Mouse (Mus musculus): Measurements from ENCODE around the gene Lgals2.
"Not testable (repeated sequence)": the region's sequence is repeated elsewhere in the genome, so short reads cannot be mapped to it uniquely, and the experiment has no call there.

Gene Lgals2

DNA sequence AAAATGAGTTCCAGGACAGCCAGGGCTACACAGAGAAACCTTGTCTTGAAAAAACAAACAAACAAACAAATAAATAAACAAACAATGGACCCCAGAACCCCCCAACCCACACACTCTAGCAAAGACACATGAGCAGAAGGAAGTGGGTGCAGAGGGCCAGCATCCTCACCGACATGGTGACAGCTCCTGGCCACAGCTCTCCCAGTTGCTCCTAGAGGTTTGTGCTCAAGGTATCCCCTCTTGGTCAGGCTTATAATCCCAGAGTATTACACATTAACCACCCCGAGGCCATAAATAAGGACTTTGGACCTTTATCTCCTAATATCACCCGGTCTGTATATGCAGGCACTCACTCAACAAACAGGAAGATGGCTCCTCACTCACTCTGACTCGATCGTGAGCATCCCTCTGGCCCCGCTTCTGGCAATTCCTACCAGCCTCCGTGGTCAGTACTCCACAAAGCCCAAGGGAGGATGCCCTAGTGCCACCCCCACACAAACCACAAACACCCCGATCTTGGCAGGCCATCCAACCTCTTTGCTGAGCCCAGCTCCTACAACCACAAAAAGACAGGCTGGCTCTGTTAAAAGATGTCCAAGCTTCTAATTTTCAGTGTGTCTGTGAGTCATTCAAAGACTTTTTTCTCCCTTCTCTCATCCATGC, at the start of gene Lgals2:
Lgals2 (minus strand) TSS at position 227 of the 663 bp plus-strand sequence.
- no peak for DNase-seq (ENCODE audit: low spot score)

DNA sequence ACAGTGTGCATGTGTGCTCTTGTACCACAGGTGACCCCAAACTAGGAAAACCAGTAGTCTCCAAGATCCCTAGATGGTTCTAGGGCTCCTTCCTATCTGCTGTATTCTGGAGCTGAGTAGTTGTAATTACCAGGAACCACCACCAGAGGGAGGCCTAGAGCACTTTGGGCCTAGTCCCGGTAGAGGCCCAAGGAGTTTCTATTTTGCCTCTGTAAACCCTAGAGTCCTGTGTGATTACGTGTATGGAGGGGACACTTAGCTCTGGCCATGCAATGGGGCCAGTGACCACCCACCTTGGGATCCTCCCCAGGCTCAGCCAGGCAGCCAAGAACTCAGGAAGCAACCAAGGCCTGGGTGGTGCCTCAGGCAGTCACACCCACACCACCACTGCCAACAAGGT, 47.9 kb upstream of the Lgals2 start:
- DNase-seq (ENCODE audit: low spot score) = peak; percentile 76

- no peak for DNase-seq (ENCODE audit: low spot score)
These were observed 46.1 kb upstream of the Lgals2 start for GRCm38 (mm10) chr15:78901422-78901789.

GRCm38 (mm10) chr15:78900585-78901421, 45.5 kb upstream of the Lgals2 start:
- DNase-seq (ENCODE audit: low spot score) = no peak

- peak; percentile 70 for DNase-seq (ENCODE audit: low spot score)
These were observed 44.6 kb upstream of the Lgals2 start, which contains the start of gene Sh3bp1 for GRCm38 (mm10) chr15:78899740-78900584. Gene Sh3bp1 (plus strand): TSS chr15:78899768.

DNA sequence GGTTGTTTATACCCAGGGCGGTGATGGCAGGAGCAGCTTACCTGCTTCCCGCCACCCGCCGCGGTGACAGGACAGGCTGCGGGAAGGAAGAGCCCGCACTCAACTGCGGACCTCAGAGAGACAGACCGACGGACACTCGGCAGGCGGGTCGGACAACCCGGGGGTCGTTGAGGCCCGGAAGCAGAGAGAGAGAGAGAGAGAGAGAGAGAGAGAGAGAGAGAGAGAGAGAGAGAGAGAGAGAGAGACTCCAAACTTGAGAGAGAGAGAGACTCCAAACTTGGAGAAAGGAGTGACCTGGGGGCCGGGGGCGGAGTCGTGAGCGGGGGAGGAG, 44.0 kb upstream of the Lgals2 start, which contains the start of gene Gm49510:
Gm49510 (plus strand) TSS at position 259 of the 331 bp plus-strand sequence.
- DNase-seq (ENCODE audit: low spot score) = no peak

GRCm38 (mm10) chr15:78898507-78899001, 43.2 kb upstream of the Lgals2 start:
- peak; percentile 69 for DNase-seq (ENCODE audit: low spot score)

- no peak for DNase-seq (ENCODE audit: low spot score)
These were observed 42.2 kb upstream of the Lgals2 start for GRCm38 (mm10) chr15:78897488-78897887.

DNA sequence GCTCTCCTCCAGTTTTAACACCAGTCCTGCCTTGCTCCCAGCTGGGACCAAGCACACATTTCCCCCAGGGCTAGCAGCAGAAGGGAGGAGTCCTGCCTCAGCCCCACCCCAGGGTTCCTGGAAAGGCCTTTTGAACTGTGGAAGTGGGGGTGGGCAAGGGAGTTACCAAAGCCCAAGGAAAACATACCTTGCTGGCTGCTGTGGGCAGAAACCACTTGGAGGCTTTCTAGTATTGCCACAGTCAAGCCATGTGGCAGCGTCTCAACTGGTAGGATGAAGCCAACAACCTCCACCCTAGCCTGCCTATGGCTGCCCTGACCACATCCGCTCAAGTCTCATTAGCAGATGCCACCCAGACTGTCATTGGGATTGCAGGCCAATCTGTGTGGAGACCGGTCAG, 40.8 kb upstream of the Lgals2 start:
- DNase-seq (ENCODE audit: low spot score) = peak; percentile 65

GRCm38 (mm10) chr15:78895741-78896140, 40.4 kb upstream of the Lgals2 start:
- DNase-seq (ENCODE audit: low spot score) = no peak

DNA sequence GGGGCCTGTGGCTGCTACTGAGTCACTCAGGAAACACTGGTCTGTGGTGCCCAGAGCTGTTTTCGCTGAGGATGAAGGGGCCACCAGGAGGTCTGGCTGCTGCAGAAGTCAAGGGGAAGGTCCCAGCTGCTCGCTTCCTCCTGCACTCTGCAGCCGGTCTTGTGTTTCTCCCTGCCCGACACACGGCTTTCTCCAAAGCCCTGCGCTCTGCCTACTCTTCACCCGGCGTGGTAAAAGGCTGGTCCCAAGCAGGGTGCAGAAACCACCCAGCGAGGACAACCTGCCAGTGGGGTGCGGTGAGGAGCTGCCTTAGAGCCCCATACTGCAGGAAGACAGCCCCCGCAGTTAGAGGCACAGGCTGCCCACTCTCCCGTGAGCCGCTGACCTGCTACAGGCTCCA, 39.4 kb upstream of the Lgals2 start:
- DNase-seq (ENCODE audit: low spot score) = peak; percentile 37

DNA sequence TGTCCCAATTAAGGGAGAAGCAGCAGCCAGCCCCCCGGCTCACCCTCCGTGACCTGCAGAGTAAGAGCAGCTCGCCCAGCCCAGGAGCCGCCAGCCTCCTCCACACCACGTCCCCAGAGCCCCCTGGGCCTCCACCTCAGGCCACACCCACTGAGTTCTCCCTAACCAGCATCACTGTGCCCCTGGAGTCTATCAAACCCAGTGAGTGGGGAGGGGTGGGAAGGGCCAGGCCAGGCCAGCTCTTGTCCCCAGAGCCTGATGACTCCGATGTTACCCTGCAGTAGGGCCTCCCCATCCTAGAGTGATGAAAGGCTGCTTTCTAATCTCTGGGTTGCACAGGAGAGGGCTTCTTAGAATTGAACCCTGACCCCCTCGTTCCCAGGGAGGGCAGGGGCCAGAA, 37.1 kb upstream of the Lgals2 start:
- no peak for DNase-seq (ENCODE audit: low spot score)

- no peak for DNase-seq (ENCODE audit: low spot score)
These were observed 34.1 kb upstream of the Lgals2 start for GRCm38 (mm10) chr15:78889401-78889853.

GRCm38 (mm10) chr15:78881828-78882227, 26.5 kb upstream of the Lgals2 start:
- DNase-seq (ENCODE audit: low spot score) = no peak

DNA sequence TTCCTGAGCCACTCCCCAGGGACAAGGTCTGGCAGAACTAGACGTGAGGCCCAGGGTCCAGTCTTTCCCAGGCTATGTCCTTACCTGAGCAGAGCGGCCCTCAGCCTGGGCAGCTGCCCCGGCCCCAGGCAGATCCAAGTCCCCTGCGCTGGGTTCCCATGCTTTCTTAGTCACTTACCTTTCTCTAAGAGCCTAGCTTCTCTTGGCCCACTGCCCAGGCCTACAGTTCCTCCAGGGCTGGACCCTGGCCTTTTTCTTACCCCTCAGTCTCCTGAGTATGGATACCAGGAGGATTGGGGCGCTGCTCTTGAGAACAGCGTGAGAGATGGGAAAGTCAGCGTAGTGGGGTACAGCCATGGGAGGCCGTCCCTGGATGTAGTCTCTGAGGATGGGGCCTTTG, 25.1 kb upstream of the Lgals2 start:
- no peak for DNase-seq (ENCODE audit: low spot score)

GRCm38 (mm10) chr15:78878792-78879516, 23.6 kb upstream of the Lgals2 start:
- DNase-seq (ENCODE audit: low spot score) = not testable (repeated sequence)

DNA sequence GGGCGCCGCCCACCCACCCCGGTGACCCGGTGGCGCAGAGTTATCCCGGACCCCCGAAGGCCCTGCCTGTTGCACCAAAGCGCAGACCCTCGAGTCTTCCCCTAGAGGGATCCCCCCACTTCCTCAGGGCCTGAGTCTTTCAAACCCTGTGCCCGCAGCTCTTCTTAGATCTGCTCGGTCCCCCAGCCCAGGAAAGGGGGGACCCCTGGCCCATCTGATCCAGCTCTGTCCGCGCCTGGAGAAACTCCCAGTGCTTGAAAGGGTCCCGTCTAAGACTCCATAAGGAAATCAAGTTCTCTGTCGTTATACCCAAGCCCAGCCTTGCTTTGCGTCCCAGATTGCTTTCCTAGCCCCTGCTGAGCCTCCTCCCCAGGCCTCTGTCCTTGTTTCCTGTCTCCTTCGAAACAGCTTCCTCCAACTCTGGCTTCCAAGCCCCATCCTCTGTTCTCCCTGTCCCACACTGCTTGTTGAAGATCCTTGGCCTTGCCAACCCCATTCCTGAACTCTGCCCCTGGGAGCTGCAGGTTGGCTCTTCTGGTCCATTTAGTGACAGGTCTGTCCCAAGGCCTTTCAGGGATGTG, 22.6 kb upstream of the Lgals2 start:
- no peak for DNase-seq (ENCODE audit: low spot score)

GRCm38 (mm10) chr15:78876991-78877809, 21.9 kb upstream of the Lgals2 start, which contains the start of gene Gga1:
Gene Gga1 (plus strand): TSS chr15:78877190.
- DNase-seq (ENCODE audit: low spot score) = peak; percentile 97

DNA sequence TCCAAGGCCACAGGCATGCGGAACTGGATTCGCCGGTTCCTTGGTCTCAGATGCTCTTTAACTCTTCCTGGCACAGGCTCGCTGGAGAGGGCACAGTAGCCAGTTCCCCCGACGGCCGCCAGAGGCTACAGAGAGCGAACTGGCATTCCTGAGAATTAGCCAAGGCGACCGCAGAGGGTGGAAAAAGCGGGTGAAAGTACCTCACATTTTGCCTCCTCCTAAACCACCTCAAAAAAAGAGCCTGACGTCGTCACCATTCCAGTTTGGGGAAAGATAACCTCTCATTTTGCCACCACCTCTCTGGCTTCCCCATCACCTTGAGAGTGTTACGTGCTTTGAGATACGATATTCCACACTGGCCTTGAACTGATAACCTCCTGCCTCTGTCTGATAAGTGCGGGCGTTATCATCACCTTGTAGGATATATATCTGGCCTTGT, 20.9 kb upstream of the Lgals2 start:
- peak; percentile 48 for DNase-seq (ENCODE audit: low spot score)

DNA sequence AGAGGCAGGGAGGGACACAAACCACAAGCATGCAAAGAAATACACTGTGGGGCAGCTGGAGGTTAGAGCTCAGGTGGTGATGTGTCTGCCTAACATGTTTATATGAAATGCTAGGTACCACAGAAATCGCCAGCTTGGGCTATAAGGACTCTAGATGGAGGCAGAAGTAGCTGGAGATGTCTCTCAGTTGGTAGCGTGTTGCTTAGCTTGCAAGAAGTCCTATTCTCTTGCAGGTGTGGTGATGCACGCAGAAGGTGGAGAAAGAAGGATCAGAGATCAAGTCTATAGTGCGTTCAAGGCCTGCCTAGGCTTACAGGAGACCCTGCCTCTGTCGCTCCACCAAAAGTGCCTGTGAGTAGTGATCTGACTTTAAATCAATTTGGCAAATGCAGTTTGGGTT, 20.2 kb upstream of the Lgals2 start:
- DNase-seq (ENCODE audit: low spot score) = no peak
